Mouse (Mus musculus) cerebral cortex, adult 2 months (tissue): ENCODE data around the gene Syde1.

Experiments used
- WGBS: fragments of 180-500 bp; shearing (Covaris S2); methylation state at CpG from one replicate; pipeline ENCODE4 v1.1.7; 2018; 5-methylcytosine and 5-hydroxymethylcytosine counted together

Gene Syde1

DNA sequence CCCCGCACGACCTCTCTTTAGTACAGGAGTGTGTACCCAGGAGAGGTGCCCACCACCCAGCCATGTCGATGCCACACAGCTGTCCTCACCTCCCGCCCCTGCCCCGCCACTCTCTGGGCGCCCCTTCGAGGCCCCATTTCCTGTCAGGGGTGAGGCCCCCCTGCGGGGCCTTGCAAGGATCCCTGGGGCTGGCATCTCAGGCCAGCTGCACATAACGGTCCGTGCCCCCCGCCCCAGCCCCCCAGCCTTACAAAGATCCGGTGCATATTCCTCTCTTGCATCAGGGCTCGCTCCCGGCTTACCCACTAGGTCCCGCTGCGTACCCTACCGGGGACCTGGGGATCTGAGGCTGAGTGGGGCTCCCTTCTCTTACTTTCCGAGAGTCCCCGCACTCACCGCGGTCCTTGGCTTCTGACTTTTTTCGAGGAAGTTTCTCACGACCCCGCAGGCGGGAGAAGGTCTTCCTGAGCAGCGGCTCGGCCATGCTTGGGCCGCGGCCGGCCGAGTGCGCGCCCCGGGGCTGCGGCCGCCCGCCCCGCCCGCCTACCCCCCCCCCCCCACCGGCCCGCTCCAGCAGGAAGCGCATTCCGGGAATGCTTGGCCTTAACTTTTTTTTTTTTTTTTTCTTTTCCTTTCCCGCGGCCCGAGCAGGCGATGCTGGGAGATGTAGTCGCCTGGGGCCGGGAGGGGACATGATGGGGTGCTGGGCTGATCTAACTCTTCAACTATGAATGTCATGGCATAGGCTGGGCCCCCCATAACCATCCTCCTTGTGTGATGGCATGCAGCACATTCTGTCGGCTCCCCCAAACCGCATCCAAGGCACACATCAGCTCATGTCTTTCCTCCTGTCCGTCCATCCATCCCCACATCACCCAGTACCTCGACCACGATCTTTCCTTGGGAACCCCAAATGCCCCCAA lies at the start of gene Syde1:
Gene Syde1 (minus strand): TSS at position 559 of the 923 bp plus-strand sequence.
- 6% methylated on average over 53 of the region's 54 CpGs for WGBS

DNA sequence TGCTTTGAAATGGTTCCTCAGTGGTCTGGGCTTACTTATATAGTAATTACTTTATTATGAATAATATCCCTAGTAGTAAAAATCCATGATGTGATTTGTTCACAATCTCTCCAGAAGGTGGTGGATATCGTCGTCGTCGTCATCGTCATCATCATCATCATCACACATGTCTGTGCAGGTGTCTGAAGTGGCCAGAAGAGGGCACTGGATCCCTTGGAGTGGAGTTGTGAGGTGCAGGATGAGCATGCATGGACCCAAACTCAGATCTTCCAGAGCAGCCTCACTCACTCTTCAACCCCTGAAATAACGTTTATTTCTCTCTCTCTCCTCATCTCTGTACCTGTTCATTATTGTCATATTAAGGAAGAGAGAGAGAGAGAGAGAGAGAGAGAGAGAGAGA lies 40.5 kb upstream of the Syde1 start:
- 8% methylated on average over 6 of the region's 6 CpGs for WGBS

DNA sequence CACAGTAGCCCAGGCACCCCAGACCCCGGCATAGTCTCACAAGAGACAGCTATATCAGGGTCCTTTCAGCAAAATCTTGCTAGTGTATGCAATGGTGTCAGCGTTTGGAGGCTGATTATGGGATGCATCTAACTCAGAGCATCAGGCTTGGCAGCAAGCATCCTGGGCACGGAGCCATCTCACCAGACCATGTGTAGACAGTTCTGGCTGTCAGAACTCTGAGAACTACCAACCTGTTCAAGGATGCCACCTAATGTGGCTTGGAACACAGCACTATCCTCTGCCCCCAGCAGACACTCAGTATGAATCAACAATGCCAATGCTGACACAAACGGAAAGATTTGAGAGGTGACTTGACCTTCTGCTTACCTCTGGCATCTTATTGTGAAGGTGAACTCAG lies 38.4 kb upstream of the Syde1 start:
- 51% methylated on average over 4 of the region's 4 CpGs for WGBS

DNA sequence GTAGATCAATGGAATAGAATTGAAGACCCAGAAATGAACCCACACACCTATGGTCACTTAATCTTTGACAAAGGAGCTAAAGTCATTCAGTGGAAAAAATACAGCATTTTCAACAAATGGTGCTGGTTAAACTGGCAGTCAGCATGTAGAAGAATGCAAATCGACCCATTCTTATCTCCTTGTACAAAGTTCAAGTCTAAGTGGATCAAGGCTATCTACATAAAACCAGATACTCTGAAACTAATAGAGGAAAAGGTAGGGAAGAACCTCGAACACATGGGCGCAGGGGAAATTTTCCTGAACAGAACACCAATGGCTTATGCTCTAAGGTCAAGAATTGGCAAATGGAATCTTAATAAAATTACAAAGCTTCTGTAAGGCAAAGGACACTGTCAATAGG lies 31.4 kb upstream of the Syde1 start:
- 75% methylated on average over 3 of the region's 3 CpGs for WGBS

DNA sequence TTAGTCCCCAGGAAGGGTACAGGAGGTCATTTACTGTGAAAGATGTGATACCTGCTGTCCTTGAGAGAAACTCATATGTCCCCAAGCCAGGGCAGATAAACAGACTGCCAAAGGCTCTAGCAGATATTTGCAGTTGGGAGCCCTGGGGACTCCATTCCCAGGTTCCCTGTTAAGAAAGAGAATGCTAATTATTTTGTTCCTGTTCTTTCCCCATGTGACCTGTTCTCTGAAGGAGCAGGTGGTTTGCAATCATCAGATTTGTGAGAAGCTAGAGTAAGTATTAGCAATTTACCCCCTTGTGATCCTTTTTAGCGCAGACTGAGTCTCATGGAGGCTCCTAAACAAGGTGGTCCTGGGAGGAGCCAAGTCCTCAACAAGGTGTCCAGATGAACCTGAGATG lies 26.2 kb upstream of the Syde1 start, which contains the start of gene Olfr1357:
Gene Olfr1357 (minus strand): TSS at position 101 of the 400 bp plus-strand sequence.
- WGBS = 95% methylated on average over 1 of the region's 1 CpGs

DNA sequence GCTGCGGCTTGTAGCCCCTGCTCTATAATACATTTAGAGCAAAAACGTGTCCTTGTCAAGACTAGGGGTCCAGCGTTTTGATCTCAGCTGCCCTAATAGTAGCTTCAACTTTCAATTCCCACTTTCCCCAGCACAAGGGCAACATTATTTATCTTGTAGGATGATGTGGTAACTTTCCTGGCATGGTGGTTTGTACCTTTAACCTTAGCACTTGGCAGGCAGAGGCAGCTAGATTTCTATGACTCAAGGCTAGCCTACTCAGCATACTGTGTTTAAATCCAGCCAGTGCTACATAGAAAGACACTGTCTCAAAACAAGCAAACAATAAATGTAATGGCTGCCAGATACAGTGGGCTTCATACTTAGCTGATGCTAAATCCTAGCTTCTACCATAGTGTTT lies 15.8 kb upstream of the Syde1 start:
- 78% methylated on average over 3 of the region's 3 CpGs for WGBS

DNA sequence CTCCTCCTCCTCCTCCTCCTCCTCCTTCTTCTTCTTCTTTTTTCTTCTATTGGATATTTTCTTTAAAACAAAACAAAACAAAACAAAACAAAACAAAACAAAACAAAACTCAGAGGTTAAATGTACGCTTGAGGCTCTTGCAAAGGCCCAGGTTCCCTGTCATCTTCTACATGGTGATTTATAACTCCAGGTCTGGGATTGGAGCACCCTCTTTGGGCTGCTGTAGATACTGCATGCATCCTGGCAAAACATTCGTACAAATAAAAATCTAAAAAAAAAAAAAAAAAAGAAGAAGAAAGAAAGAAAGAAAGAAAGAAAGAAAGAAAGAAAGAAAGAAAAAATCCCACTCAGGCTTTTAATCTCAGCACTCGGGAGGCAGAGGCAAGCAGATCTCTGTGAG lies 13.3 kb upstream of the Syde1 start:
- WGBS = 32% methylated on average over 3 of the region's 3 CpGs

DNA sequence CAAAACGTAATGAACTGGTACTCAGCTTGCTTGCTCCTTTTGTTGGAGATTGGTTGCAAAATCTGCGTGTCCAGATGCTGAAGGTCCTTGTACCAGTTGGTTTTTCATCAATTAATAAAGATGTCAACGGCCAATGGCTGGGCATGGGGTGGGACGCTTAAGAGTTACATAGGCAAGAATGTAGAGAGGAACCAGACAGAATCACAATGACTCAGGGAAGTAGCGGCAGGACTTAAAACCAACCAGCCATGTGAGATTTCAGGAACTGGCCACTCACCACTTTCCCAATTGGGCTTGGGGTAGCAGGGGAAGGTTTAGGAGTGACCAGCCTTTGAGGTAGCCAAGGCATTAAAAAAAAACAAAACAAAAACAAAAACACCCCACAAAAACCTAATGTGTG lies 8.1 kb upstream of the Syde1 start:
- 87% methylated on average over 5 of the region's 5 CpGs for WGBS

DNA sequence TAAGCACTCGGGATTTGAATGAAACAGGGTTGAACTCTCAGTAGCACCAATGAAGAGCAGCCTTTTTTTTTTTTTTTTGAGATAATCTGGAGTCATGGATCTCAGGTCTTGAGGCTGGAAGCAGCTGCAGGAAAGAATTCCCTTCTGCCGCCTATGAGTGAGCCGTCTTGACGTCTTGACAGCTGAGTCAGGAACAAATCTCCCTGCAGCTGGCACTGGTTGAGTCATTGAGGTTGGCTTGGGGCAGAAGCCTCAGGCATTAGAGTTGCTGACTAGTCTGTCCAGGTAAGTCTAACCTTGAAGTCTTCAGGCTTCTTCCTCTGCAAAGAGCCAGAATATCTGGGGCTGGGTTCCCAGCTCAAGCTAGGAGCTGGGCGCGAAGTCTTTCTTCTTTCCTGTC lies 2.4 kb upstream of the Syde1 start:
- 81% methylated on average over 6 of the region's 6 CpGs for WGBS

DNA sequence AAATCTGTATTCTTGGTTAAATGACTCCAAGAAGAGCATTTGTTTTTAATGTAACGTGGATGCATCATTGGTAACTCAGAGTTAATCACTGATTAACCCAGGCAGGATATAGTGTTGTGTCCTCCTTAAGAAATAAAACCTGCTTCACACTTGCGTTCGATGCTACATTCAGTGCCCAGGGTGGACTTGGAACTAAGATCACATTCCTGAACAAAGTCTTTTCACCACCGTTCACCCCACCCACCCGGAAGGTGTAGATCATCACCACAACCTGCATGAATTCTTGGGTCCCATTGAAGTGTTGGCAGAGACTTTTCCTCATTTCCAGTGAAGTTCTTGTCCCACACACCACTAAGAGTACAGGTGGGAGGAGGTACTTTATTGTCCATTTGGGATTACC lies 2.0 kb upstream of the Syde1 start:
- 92% methylated on average over 5 of the region's 5 CpGs for WGBS

DNA sequence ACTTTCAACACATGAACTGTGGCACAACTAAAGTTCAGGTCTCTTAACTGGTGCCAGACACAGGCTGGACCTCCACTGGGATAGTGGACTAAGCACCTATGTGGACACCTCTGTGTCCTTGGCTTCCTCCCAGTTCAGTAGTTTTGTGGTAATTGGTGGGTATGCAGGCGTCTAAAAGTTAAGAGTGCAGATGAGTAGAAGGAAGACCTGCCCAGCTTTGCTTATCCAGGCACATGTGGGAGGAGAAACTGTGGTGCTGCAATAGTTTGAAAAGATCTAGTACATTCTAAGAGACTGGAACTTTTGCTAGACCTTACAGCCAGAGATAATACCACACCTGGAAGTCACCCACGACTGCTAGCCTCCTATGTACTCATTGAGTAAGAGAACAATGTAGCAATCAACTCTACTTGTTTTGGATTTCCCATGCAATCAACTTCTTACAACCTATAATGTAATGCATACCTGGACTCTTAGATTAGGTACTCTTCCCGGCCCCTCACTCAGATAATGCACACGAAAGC lies 1.2 kb upstream of the Syde1 start:
- 92% methylated on average over 4 of the region's 4 CpGs for WGBS

DNA sequence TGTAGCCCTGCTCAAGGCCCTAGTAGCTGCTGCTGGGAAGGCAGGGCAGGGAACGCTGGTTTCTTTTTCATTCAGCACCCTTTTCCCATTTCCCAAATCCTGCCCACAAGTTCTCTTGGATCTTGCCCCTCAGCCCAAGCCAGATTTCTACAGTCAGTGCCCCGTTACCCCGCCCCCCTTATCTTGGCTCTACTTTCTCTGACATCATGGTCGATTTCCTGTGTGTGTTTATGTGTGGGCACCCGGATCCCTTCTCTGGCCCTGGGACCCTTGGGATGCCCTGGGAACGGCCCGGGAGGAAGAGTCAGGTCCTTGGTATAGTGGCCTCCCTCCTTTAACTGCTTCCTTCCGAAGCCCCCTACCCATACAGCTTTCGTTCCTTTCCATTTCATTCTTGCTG lies 1.0 kb downstream of the Syde1 start:
- 46% methylated on average over 9 of the region's 9 CpGs for WGBS

DNA sequence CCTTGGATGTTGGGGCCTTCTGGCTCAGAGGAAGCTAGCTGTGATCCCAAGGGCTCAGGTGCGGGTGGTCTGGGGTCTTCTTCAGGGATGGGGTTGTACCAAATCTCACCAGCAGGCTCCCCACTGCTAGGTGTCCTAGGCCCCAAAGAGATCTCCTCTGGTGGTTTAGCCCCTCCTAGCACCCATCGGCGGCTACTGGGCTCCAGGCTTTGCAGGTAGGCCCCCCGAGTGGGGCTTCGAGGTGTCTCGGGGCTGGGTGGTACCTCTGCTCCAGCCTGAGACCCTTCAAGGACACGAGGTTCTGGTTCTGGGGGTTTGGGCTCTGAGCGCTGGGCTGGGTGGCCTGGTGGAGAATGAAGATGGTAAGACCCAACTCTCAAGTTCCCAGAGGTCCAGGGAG lies 1.9 kb downstream of the Syde1 start:
- WGBS = 93% methylated on average over 8 of the region's 8 CpGs

DNA sequence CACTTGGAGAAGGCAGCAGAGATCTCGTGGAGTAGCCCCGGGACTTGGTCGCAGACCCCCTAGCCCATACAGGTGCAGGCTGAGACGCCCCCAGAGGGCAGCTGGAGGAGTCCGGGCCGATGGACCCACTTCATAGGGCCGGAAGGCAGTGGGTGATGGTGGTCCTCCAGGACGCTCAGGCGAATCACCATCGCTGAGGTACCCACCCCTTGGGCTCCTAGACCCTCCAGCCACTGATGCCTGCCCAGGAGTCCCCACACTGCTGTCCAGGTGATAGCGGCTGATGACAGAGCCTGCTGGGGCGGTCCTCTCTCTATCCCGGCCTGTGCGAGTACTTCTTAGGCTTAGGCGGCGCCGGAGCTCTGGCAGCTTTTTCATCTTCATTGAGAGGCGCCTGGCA lies 2.5 kb downstream of the Syde1 start:
- WGBS = 96% methylated on average over 18 of the region's 18 CpGs

DNA sequence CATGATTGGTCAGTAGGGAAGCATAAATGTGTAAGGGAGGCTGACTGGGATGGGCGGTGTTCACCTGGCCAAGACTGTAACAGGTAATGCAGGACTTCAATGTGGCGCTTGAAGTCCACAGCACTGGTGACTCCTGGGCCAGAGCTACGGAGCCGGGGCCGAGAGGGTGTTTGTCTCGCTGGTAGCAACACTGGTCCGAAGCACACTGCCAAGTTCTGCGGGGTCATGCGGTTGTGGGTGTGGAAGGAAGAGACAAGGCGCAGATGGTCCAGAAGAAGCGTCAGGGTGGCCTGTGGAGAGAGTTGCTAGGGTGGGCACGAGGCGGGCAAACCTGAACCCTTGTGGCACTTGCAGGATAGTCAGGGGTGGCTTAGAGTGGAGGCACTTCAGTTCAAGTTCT lies 5.7 kb downstream of the Syde1 start:
- 96% methylated on average over 13 of the region's 13 CpGs for WGBS

DNA sequence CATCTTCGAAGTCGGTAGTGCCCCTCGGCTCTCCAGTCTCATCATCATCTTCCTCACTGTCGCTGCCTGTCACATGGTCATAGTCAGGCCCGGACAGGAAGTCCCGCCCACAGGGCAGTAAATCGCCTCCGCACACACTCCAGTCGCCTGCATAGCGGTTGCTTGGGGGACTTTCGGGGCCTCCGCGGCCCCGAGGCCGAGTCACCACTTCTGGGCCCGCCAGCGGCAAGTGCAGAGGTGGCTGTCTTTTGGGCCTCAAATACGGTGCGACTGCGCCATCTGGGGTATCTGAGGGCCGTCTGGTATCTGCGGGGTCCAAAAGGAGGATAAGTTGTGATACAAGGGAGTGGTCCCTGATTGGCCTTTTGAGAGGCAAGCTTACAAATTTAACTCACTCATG lies 6.2 kb downstream of the Syde1 start:
- 90% methylated on average over 22 of the region's 22 CpGs for WGBS

DNA sequence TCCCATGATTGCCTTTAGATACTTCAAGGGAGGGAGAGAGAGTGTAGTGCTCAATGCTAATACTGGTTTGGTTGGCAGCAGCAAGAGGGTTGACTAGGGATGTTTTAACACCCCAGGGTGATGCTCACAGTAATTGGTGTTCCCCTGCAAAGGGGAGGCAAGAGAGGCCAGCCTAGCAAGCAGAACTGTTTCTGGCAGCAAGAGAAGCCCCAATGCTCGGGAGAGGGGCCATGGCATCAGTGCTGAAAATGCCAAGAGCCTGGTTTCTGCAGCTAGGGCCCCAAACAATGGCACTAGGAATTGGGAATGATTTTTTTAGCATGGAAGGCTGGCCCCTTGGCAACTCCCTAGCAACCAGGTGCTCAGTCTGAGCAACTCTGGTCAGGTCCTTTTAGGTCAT lies 6.8 kb downstream of the Syde1 start:
- WGBS = 91% methylated on average over 1 of the region's 1 CpGs

DNA sequence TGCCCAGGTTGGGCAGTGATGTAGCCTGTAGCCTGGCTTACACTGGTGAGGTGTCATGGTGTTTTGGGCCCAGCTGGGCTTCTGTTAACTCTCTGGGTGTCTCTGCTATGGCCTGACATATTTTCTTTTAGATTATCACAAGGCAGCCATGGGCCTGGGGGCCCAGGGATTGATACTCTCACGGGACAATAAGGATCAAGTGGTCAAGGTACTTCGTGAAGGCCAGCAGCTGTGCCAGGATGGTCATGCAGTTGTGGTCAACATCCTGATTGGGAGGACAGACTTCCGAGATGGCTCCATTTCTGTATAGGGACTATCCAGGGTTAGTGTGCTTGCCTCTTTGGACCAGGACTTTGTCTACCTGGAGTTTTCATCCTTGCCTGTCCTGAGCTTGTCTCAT lies 7.8 kb downstream of the Syde1 start:
- 90% methylated on average over 3 of the region's 3 CpGs for WGBS

DNA sequence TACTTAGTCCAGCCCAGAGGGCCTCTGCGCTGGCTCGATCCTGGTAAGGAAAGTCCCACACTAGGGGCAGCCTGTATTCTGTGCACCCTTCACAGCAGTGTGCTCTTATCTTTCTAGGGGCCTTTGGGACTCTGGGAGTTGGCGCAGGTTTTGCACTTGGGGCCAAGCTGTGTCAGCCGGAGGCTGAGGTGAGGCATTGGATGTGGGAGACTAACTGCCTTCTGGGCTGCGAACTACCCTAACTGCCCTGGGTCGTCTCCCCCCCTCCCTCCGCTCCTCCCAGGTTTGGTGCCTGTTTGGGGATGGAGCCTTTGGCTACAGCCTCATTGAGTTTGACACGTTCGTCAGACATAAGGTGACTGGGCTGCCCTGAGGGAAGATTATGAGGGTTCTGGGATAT lies 8.4 kb downstream of the Syde1 start:
- 83% methylated on average over 9 of the region's 9 CpGs for WGBS

DNA sequence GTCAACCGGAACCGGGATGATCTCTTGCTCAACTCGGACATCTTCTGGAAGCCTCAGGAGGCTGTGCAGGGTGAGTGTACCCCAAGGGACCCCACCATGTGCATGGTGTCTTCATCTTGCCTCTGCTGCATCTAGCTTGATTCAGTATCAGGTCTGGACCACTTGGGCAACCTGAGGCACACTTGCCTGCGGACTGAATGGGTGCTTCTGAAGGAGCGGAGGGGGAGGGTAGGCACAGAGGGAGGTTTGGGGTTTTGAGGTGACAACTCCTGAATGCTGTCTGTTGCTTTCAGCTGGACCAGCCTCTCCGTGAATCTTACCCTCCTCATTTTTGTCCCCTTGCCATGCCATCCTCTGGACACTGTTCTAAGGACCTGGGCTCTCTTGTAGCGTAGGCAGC lies 10.6 kb downstream of the Syde1 start:
- 96% methylated on average over 7 of the region's 7 CpGs for WGBS

DNA sequence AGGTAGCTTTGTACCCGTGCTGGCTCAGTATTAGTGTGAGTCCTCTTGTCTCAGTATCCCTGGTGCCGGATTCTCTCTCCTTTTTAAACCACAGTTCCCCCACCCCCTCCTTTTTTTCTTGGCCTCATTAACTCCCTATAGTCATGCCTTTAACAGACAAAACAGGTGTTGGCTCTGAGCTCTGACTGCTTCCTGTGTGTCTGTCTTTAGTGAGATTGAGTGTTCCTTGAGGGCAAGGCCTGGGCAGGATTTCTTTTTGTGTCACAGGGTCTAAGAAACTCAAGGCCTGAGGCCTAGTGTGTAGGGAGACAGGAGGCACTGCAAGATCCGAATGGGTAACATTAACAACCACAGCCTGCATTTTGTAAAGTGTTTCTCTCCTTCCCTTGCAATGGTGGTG lies 13.6 kb downstream of the Syde1 start:
- WGBS = 68% methylated on average over 3 of the region's 3 CpGs

DNA sequence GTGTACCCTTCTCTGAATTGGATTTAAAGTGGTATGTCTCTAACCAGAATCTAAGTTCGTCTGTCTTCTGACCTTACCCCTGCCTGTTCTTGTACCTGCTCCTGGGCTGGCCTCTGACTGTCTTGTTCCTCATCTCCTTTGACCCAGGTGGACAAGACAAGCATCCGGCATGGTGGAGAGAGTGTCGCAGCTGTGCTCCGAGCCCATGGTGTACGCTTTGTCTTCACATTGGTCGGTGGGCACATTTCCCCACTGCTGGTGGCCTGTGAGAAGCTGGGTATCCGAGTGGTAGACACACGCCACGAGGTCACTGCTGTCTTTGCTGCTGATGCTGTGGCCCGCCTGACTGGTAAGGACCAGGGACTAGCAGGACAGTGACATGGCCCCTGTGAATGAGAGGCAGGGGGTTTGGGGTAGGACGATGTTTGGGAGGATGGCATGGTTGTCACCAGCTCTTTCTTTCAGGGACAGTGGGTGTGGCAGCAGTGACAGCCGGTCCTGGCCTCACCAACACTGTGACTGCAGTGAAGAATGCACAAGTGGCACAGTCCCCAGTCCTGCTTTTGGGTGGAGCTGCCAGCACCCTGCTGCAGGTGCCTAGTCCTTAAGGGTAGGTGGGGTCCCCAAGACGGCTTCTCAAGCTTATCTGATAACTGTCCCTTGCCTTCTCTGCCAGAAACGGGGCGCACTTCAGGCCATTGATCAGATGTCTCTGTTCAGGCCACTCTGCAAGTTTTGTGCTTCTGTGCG lies 15.2 kb downstream of the Syde1 start:
- WGBS = 96% methylated on average over 16 of the region's 16 CpGs

DNA sequence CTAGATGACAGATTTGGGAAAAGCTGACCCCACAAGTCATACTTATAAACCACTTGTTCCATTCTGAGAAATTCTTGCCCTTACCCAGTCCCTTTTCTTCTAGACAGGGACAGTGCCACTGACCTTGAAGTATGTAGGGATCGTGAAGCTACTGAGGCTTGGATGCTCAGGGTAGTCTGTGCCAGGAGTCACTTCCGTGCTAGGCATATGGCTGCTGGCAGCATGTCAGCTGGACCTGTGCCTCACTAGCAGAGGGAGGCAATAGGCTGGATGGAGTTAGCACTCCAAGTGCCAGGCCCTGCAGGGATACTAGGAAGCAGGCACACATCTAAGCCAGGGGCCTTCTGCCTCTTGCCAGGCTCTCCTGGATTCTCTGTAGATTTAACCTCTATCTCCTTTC lies 16.1 kb downstream of the Syde1 start:
- 21% methylated on average over 2 of the region's 2 CpGs for WGBS
